Mouse (Mus musculus) cerebellum, postnatal 4 days (tissue): ENCODE measurements around the gene Scube1.

ENCODE experiments used
- DNase-seq, 2 experiments: peaks; one replicate each; pipeline ENCODE4 v3.0.0; 2022; ENCODE audit warnings: low spot score in 2 of 2, mixed read lengths in 1 of 2

The Scube1 gene

GRCm38 (mm10) chr15:83709889-83710774 is 14.7 kb downstream of the Scube1 start:
- DNase-seq: no peak

GRCm38 (mm10) chr15:83706528-83707199 is 18.2 kb downstream of the Scube1 start:
- peak in 1 of 2 experiments; percentile 44 for DNase-seq

- DNase-seq: no peak
Observed at GRCm38 (mm10) chr15:83700593-83700923, 24.3 kb downstream of the Scube1 start.

GRCm38 (mm10) chr15:83699834-83700592 is 24.8 kb downstream of the Scube1 start:
- no peak for DNase-seq

- DNase-seq: no peak
Observed at GRCm38 (mm10) chr15:83699132-83699833, 25.5 kb downstream of the Scube1 start.

GRCm38 (mm10) chr15:83696681-83697381 is 28.0 kb downstream of the Scube1 start:
- DNase-seq: peak in 1 of 2 experiments; percentile 49

- no peak for DNase-seq
Observed at GRCm38 (mm10) chr15:83695159-83695558, 29.7 kb downstream of the Scube1 start.

GRCm38 (mm10) chr15:83691901-83692361 is 32.9 kb downstream of the Scube1 start:
- DNase-seq: no peak

GRCm38 (mm10) chr15:83689946-83690345 is 34.9 kb downstream of the Scube1 start:
- DNase-seq: no peak

GRCm38 (mm10) chr15:83686601-83687000 is 38.2 kb downstream of the Scube1 start:
- no peak for DNase-seq

GRCm38 (mm10) chr15:83685950-83686349 is 38.9 kb downstream of the Scube1 start:
- no peak for DNase-seq

GRCm38 (mm10) chr15:83683051-83683561 is 41.7 kb downstream of the Scube1 start:
- no peak for DNase-seq

GRCm38 (mm10) chr15:83680300-83680699 is 44.5 kb downstream of the Scube1 start:
- DNase-seq: no peak

- no peak for DNase-seq
Observed at GRCm38 (mm10) chr15:83679729-83680128, 45.1 kb downstream of the Scube1 start.

GRCm38 (mm10) chr15:83678606-83679005 is 46.2 kb downstream of the Scube1 start:
- no peak for DNase-seq

- peak in 1 of 2 experiments; percentile 49 for DNase-seq
Observed at GRCm38 (mm10) chr15:83678089-83678488, 46.7 kb downstream of the Scube1 start.

GRCm38 (mm10) chr15:83677098-83677497 is 47.7 kb downstream of the Scube1 start:
- no peak for DNase-seq

- DNase-seq: no peak
Observed at GRCm38 (mm10) chr15:83676286-83676685, 48.5 kb downstream of the Scube1 start.

GRCm38 (mm10) chr15:83673621-83674020 is 51.2 kb downstream of the Scube1 start:
- DNase-seq: no peak

GRCm38 (mm10) chr15:83667501-83667900 is 57.3 kb downstream of the Scube1 start:
- DNase-seq: no peak

- no peak for DNase-seq
Observed at GRCm38 (mm10) chr15:83666418-83666817, 58.4 kb downstream of the Scube1 start.
